Mouse (Mus musculus) induced T-regulatory cell, adult 2 months (primary cell): ENCODE results near the gene Mrtfb.

Source experiments
- DNase-seq: peaks from one replicate; pipeline ENCODE4 v3.0.0-alpha.2; 2012; ENCODE audit warnings: low read depth

Mrtfb gene

GRCm38 (mm10) chr16:13255855-13256635 lies at the start of gene Mrtfb:
Gene Mrtfb, plus strand, starts transcription at chr16:13256481.
- DNase-seq = peak; percentile 94

GRCm38 (mm10) chr16:13207649-13208048 lies 48.6 kb upstream of the Mrtfb start:
- DNase-seq = no peak

- no peak for DNase-seq
Measured at GRCm38 (mm10) chr16:13208087-13208486, 48.2 kb upstream of the Mrtfb start.

- no peak for DNase-seq
Measured at GRCm38 (mm10) chr16:13212781-13213180, 43.5 kb upstream of the Mrtfb start.

GRCm38 (mm10) chr16:13216116-13216952 lies 39.9 kb upstream of the Mrtfb start:
- no peak for DNase-seq

GRCm38 (mm10) chr16:13217951-13218350 lies 38.3 kb upstream of the Mrtfb start:
- DNase-seq = no peak

GRCm38 (mm10) chr16:13221475-13221874 lies 34.8 kb upstream of the Mrtfb start:
- DNase-seq = no peak

- no peak for DNase-seq
Measured at GRCm38 (mm10) chr16:13232043-13232442, 24.2 kb upstream of the Mrtfb start.

- DNase-seq = no peak
Measured at GRCm38 (mm10) chr16:13232912-13233802, 23.1 kb upstream of the Mrtfb start.

- no peak for DNase-seq
Measured at GRCm38 (mm10) chr16:13239039-13239438, 17.2 kb upstream of the Mrtfb start.

- no peak for DNase-seq
Measured at GRCm38 (mm10) chr16:13239544-13239943, 16.7 kb upstream of the Mrtfb start.

GRCm38 (mm10) chr16:13240326-13240725 lies 16.0 kb upstream of the Mrtfb start:
- DNase-seq = no peak

GRCm38 (mm10) chr16:13245658-13246057 lies 10.6 kb upstream of the Mrtfb start:
- DNase-seq = no peak

GRCm38 (mm10) chr16:13246855-13247254 lies 9.4 kb upstream of the Mrtfb start:
- peak; percentile 25 for DNase-seq

- no peak for DNase-seq
Measured at GRCm38 (mm10) chr16:13250061-13250460, 6.2 kb upstream of the Mrtfb start.

- DNase-seq = peak; percentile 29
Measured at GRCm38 (mm10) chr16:13256667-13257527, 616 bp downstream of the Mrtfb start.

GRCm38 (mm10) chr16:13257528-13257835 lies 1.2 kb downstream of the Mrtfb start:
- DNase-seq = no peak

- DNase-seq = no peak
Measured at GRCm38 (mm10) chr16:13259026-13259425, 2.7 kb downstream of the Mrtfb start.

- no peak for DNase-seq
Measured at GRCm38 (mm10) chr16:13266312-13266711, 10.0 kb downstream of the Mrtfb start.

GRCm38 (mm10) chr16:13267350-13267904 lies 11.1 kb downstream of the Mrtfb start:
- DNase-seq = no peak

GRCm38 (mm10) chr16:13269426-13269825 lies 13.1 kb downstream of the Mrtfb start:
- DNase-seq = no peak
